Mouse (Mus musculus): Measurements from ENCODE around the gene Ergic1.

GRCm38 (mm10) chr17:26644509-26645410 lies 83.5 kb downstream of the Ergic1 start:
- no peak for TF ChIP-seq CTCF (IDR thresholded peaks at IDR 0.05; ENCODE audit: insufficient read depth, low read length)
- no peak for TF ChIP-seq POLR2A (IDR thresholded peaks at IDR 0.05; ENCODE audit: borderline replicate concordance, extremely low read depth, low read depth, low read length)

Measured in lung, adult 2 months (tissue).